Mouse (Mus musculus) layer of hippocampus, adult 18-20 months (tissue): ENCODE results near the gene Shld2. TPM values are rescaled to one million over a fixed set of nuclear protein-coding genes. Genes with fewer than 3 reads are reported as not detected.

Experiments
- DNase-seq, 2 experiments: peaks; one replicate each; pipeline ENCODE4 v3.0.0; 2022; ENCODE audit warnings: low spot score in 2 of 2
- total RNA-seq, 2 experiments: library from RNA; stranded (reverse); gene quantifications; 2 replicates each; pipeline ENCODE4 v1.2.3; 2021

Gene Shld2
- total RNA-seq, 2 experiments from 2014 or later: 12.2 to 13.4 TPM

DNA sequence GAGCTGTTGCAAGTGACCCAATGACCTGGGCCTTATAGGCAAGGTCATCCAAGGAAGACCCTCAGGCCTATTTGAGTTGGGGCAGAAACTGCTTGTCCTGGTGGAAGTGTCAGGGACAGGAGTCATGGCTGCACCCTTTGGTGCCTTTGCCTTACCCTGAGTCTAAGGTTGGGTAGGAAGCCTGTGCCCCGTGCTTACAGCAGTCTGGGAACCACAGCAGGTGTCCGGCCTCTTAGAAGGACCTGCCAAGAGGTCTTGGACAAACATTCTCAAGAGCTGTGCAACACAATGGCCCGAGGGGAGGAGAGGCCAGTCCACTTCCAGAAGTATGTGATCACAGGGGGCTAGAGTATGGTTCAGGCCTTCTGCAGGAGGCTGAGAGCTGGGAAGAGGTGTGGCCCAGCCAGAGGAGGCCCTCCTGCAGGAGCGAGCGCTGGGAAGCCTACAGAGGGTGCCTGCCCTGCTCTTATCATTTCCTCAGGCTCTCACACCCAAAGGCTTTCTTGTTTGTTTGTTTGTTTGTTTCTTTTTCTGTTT is 86.9 kb downstream of the Shld2 start:
- DNase-seq: no peak

DNA sequence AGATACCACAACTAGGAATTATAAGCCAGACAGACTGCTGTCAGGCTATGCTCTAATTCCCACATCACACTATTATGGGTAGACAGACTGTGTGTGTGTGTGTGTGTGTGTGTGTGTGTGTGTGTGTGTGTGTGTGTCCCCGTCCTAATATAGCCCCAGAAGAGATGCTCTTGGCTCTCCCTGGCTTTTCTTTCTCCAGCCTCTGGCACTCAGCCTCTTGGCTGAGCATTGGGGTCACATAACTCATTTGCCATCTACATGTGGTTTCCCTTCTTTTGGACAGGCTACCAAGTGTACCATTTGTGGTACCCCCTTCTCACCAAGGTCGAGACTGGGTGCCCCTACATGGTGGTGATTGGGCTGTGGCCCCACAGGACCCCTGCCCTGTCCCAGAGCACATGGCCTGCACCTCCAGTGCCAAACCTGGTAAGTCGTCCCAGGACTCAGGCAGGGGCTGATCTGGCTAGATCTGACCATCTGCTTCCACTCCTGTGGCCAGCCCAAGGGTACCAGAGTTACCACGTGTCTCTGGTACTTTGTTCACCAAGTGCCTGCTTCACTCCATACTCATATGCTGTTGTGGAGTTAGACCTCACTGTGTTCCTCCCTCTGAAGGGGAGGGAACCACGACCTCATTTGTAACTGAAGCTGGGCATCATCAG is 88.7 kb downstream of the Shld2 start:
- no peak for DNase-seq

DNA sequence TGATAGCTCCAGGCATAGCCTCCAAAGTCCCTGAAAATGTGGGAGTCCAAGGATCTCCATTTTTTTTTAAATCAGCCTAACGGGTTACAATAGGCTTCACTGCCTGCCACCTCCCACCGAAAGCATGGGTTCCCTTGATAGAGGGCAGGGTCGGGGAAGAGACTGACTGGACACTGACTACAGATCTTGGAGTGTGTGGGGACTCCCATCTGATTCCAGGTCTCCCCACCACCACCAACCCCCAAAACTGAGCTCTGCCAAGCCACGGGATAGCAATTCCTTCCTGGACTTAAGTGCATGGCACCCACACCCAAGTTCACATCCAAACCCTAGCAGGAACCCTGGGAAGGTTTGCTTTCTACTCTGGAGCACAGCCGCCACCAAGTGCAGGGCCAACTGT is 89.9 kb downstream of the Shld2 start:
- no peak for DNase-seq

DNA sequence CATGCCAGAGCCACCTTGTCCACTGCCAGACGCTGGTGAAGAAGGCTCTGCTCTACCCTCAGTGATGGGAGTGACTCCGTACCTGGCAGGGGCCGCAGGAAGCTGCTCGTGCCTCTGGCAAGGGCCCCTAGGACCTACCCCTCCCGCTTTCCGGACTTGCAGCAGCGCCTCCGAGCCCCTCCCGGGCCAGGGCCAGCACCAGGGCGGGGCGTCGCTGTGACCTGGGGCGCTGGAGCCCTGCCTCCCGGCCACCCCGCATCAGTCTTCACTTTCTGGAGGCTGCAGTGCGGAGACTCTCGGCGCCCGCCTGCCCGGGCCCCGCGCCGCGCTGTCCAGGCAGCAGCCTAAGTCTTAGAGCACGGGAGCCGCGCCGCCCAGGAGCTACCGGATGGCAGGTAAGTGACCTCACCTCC is 90.5 kb downstream of the Shld2 start:
- DNase-seq: no peak

DNA sequence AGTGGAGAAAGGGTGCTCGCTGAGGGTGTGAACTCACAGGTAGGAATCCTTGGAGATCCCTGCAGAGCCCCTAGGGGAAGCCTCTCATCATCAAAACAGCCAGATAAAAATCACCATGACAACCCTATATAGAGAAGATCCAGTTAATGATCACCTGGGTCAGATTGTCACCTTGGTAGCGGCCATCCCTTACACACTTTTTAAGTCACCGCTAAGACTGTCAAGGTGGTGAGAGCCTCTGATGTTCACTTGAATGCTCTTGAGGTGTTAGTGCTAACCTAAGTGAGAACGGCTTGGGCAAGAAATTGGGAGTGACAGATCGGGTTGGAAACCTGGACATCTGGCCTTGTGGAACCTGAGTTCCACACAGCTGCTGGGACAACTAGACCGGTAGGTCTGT is 91.0 kb downstream of the Shld2 start, which contains the start of gene Syt15:
Gene Syt15, plus strand, starts transcription at position 301 of the 400 bp plus-strand sequence.
- no peak for DNase-seq

DNA sequence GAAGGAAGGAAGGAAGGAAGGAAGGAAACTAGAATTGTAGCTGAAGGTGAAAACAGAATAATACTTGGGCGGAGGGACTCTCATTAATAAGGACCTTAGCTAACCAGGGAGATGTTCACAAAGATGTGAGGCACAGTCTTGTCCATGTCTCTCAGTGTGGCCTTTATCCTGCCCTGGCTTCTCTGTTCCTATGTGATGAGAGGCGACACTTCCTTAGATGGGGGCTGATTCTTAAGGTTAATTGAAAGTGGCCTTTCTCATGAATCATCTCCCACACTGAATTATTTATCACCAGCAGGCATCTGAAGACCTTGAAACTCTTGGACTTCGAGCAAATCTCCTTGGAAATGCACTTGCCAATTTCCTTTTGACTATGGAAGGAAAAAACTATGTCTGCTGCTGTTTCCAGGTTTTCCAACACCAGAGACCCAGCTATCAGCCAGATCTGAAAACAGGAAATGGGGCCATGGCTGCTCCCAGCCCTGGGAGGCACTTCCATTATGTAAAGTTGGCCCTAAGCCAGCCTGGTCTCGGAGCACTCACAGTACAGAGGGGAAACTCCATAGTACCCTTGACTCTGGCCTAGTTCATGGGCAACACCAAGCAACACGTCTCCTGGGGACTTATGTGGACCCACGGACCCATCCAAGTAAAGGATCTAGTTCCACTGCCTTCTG is 94.7 kb downstream of the Shld2 start:
- DNase-seq: no peak

DNA sequence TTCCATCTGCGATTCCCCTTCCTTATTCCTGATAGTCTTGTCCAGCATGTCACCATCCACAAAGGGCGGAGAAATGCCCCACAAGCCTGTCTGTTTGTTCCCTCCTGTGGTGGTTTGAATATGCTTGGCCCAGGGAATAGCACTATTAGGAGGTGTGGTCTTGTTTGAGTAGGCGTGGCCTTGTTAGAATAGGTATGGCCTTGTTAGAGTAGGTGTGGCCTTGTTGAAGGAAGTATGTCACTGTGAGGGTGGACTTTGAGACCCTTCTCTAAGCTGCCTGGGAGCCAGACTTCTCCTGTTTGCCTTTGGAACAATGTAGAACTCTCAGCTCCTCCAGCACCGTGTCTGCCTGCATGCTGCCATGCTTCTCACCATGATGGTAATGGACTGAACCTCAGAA is 100.4 kb downstream of the Shld2 start:
- DNase-seq: no peak

DNA sequence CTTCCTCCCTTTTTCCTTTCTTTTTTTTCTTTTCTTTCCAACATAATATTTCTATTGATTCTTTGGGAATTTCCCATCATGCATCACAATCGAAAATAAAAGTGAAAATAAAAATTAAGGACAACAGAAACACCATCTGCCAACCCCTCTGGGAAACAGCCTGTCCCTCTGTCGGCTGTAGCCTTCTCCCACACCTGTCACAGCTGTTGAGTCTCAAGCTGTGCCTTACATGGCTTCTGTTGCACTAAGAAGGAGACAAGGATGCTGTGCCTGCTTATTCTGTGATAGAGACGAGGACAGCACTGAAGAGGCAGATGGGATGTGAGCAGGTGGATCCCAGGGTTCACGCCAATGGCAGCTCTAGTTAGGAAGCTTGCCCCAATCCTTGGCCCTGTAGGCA is 101.2 kb downstream of the Shld2 start:
- no peak for DNase-seq

DNA sequence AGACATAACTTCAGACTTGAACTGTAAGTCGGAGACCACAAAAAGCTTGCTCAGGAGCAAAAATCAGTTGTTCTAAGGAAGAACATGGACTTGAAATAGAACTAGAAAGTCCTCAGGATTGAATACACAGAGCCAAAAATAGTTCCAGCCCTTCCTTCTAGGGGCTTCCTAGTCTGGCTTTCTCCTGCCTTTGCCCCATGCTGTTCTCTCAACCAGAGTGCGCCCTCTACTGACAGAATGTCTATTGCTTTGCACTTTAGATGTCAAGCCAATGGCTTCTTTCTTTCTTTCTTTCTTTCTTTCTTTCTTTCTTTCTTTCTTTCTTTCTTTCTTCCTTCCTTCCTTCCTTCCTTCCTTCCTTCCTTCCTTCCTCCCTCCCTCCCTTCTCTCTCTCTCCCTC is 101.6 kb downstream of the Shld2 start:
- peak in 1 of 2 experiments; percentile 59 for DNase-seq

DNA sequence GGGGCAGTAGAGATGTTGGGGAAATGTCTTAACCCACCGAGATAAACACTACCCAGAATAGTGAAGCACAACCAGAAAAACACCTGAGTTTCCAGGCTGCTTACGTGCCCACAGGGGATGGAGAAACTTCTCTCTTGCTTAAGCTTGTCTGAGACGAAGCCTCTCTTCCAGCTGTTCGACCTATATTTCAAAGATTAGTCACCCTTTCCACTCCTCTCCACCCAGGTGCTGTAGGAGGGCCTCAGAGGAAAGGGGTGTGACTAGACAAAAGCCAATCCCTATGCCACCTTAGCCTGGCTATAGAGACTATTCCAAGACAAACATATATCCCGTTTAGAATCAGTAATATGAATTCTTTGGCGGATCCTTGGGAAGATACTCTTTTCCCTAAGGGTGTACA is 102.3 kb downstream of the Shld2 start:
- no peak for DNase-seq

DNA sequence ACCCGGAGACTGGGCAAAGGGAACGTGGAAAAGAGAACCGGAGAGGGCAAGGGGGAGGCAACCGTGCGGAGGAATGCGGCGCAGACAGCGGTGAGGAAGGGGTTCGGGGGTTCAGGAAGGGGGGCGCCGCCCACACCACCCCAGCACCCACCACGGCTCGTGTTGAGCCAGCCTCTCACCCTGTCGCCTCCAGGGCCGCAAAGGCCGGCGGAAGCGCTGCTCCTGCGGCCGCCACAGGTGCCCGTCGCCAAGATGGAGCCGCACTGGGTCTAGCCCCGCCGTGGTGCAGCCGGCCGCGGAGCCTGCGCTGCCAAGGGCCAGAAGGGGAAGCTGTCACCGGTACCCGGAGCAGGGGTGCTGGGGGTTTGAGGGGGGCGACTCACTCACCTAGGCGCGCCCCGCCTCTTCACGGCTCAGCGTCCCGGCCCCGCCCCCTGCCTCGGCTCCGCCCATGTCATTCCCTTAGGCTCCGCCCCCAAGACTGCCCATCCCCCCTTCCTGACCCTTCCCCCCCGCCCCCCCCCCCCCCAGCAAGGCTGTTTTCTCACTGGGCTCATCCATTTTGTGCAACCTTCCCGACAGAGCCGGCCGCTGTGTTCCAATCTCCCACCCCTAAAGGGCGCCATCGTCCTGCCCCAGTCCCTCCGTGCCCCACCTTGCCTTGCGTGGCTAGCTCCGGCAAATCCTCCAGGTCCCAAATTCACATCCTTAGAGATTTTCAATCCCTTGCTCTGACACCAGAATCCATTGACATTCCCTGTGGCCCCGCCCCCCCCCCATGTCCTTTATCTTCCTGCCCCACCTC is 108.9 kb downstream of the Shld2 start, which contains the start of gene Gprin2:
Gene Gprin2, minus strand, starts transcription at position 423 of the 805 bp plus-strand sequence.
- DNase-seq: peak in 1 of 2 experiments; percentile 19

DNA sequence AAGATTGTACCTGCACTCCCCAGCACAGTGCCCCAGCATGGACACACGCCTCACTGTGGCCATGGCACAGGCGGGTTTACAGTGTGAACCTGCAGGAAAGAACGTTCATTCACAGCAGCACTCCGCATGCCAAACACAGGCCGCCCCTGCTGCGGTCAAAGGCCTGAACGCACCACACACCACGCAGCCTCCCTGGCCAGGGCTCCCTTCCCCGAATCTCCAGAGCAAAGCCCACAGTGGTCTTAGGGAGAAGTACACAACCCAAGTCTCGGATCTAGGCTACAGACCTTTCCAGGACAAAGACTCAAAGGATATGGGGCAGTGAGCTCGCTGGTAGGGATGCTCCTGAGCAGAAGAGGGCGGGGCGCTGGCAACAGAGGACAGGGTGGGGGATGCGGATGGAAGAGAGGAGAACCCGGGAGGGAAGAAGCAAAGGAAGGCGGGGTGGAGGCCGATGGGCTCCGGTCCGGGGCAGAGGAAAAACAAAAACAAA is 109.5 kb downstream of the Shld2 start:
- no peak for DNase-seq

DNA sequence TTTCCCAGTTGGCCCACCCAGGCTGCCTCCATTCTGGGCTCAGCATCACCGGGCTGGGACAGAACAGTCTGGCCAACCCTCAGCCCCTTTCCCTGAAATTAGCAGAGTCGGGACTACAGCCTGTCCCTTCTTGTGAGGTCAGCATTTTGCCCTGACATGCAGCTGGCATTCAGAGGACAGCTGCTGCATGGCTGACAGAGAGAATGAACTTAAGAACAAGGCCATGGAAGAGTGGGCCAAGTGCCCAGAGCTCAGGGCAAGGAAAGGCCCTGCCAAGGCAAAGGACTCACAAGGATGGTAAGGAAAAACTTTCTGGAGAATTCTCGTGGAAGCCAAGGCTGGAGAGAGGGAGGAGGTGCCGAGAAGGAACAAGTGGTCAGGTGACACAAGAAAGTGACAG is 113.6 kb downstream of the Shld2 start:
- no peak for DNase-seq

DNA sequence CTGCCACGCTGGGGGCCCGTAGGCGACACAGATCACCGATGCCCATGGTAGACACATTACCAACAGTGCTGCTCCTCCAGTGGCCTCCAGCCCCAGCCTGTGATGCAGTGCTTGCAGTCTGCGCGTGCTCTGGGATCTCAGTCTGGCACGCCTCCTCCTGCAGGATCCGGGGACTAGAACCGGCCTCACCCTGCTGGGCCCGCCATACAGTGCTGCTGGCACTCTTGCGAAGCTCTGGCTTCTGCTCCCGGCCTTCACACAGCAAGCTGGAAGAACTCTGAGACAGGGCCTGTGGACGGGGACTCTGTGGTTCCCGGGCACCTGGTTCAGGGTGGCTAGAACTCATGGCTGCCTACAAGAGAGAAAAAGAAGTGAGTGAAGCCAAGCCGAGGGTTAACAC is 114.8 kb downstream of the Shld2 start:
- DNase-seq: no peak

DNA sequence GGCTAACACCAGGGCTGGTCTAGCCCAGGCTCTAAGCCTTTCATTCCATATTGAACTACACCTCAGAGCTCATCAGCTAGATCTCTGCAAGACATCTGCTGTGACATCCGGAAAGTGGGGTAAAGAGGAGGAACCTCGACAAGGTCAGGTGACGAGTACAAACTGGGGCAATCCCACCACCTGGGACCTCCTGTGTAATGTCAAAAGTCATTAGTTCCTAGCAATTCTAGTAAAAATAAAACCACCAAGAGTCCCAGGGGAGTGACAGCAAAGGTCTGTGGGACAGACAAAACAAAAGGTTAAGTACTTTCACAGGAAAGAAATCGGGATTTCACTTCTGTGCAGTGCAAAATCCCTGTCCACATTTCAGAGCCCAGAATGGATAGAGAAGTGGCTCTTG is 116.4 kb downstream of the Shld2 start:
- no peak for DNase-seq

DNA sequence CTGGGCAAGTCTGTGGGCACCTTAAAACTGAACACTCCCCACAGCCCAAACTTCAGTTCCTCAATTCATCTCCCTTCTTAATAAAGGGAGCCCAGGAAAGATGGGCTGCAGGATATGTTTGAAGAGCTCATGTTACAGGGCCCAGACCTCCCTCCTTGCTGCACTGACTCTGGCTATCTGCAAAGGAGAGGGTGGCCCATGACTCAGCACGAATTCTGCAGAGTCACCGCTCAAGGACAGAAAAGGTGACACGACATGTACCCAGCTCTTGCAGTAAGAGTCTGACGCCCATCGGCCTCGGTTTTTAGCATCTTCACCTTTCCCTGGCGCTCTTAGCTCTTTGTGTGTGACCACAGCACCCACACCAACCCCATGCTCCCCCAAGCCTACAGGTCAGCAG is 119.9 kb downstream of the Shld2 start:
- DNase-seq: no peak

DNA sequence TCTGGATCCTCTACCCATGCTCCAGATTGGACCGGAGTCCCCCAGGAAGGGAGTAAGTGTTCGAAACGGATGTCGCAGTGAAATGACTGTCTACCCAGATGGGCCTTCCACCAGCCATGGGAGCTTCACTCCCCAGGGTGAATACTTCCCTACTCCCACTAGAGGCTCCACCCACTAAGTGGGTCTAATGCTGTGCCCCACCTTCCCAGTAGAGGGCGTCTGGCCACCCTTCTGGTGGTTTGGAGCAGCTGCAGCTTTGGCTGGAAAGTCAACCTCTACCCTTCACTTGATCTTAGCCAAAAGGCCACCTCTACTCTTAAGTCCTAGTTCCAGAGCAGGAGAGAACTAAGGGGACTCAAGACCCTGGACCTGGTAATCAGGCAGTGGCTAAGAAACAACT is 121.7 kb downstream of the Shld2 start:
- DNase-seq: no peak
